Mouse (Mus musculus): ENCODE measurements around the gene Svbp.

GRCm38 (mm10) chr4:119226751-119227150, 31.6 kb downstream of the Svbp start:
- TF ChIP-seq ZC3H11A (IDR thresholded peaks at IDR 0.05; ENCODE audit: borderline replicate concordance, low read depth, low read length) (no peak), ZNF384 (IDR thresholded peaks at IDR 0.05; ENCODE audit: low read depth, low read length) (no peak), HCFC1 (IDR thresholded peaks at IDR 0.05; ENCODE audit: borderline replicate concordance, insufficient read depth, low read length) (no peak)

Measured in ES-E14 (cell line).